Mouse (Mus musculus) adrenal gland, adult 2 months (tissue): ENCODE measurements around the gene Mpg. TPM values are rescaled to one million over a fixed set of nuclear protein-coding genes. Genes with fewer than 3 reads are reported as not detected.

Source experiments
- DNase-seq: peaks from one replicate; pipeline ENCODE4 v3.0.0; 2021
- polyA plus RNA-seq: library from polyadenylated mRNA; depleted of rRNA; stranded (reverse); fragments of >200 nt; gene quantifications from 2 replicates; pipeline ENCODE4 v1.2.3, GENCODE M21; 2012
- total RNA-seq, 2 experiments: library from RNA; stranded (reverse); gene quantifications; 2 replicates each; pipeline ENCODE4 v1.2.3; 2021

The Mpg gene
- total and polyA plus RNA-seq, 3 experiments, result 17.1 to 21.1 (median 19.6) TPM

- DNase-seq, result no peak
Observed at GRCm38 (mm10) chr11:32231125-32231524, 4.8 kb downstream of the Mpg start.

- DNase-seq, result no peak
Observed at GRCm38 (mm10) chr11:32232848-32233247, 6.5 kb downstream of the Mpg start.

- DNase-seq, result no peak
Observed at GRCm38 (mm10) chr11:32233895-32234294, 7.6 kb downstream of the Mpg start.

- DNase-seq, result no peak
Observed at GRCm38 (mm10) chr11:32234816-32235485, 8.6 kb downstream of the Mpg start.

GRCm38 (mm10) chr11:32235646-32236045, 9.3 kb downstream of the Mpg start:
- DNase-seq, result peak; percentile 85

- DNase-seq, result no peak
Observed at GRCm38 (mm10) chr11:32236132-32236531, 9.8 kb downstream of the Mpg start.

GRCm38 (mm10) chr11:32236712-32237410, 10.6 kb downstream of the Mpg start:
- DNase-seq, result peak; percentile 54

GRCm38 (mm10) chr11:32237411-32237795, 11.1 kb downstream of the Mpg start:
- DNase-seq, result no peak

- peak; percentile 78 for DNase-seq
Observed at GRCm38 (mm10) chr11:32238093-32238860, 12.0 kb downstream of the Mpg start.

GRCm38 (mm10) chr11:32241391-32241790, 15.1 kb downstream of the Mpg start:
- DNase-seq, result no peak

GRCm38 (mm10) chr11:32242209-32242608, 15.9 kb downstream of the Mpg start:
- no peak for DNase-seq

GRCm38 (mm10) chr11:32243205-32243955, 17.1 kb downstream of the Mpg start:
- DNase-seq, result no peak

GRCm38 (mm10) chr11:32244064-32244463, 17.8 kb downstream of the Mpg start:
- DNase-seq, result no peak

GRCm38 (mm10) chr11:32244617-32245016, 18.3 kb downstream of the Mpg start:
- no peak for DNase-seq

GRCm38 (mm10) chr11:32245614-32246013, 19.3 kb downstream of the Mpg start:
- DNase-seq, result no peak

GRCm38 (mm10) chr11:32247068-32247467, 20.8 kb downstream of the Mpg start:
- DNase-seq, result no peak

- DNase-seq, result no peak
Observed at GRCm38 (mm10) chr11:32248350-32248749, 22.0 kb downstream of the Mpg start.

- DNase-seq, result peak; percentile 54
Observed at GRCm38 (mm10) chr11:32250880-32251763, 24.8 kb downstream of the Mpg start.

GRCm38 (mm10) chr11:32253121-32253520, 26.8 kb downstream of the Mpg start:
- DNase-seq, result no peak

- no peak for DNase-seq
Observed at GRCm38 (mm10) chr11:32256146-32256545, 29.8 kb downstream of the Mpg start.

GRCm38 (mm10) chr11:32256566-32256965, 30.3 kb downstream of the Mpg start:
- DNase-seq, result no peak
